13 mouse cellular contexts compared by ENCODE assay signal in the genomic region with DNA sequence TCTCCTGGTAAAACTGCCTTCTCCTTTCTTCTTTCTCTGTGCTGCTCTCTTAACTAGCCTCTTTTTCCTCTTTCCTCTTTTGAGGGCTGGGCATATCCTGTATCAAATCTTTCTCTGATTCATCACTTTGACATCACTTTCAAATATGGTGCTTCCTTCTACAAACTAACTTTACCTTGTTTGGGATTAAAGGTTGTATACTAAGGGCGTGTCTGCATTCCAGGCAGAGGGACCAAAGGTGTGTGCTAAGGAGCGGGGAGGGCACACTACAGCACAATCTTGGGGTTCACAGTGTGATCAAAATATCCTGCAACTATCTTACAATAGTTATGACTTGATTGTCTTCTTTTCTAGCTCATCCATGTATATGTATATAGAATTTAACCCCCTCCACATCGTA. TPM values are rescaled to one million over a fixed set of nuclear protein-coding genes. Genes with fewer than 3 reads are reported as not detected.
DNase-seq lines count a peak whose midpoint lies in the region; ATAC-seq and TF ChIP-seq lines count a peak whose summit lies in the region.
"Had no signal": no experiment of that assay in that cellular context is flagged by ENCODE, and none has a peak within 500 bp of the region (broad histone marks: within the 10 kb centered on the region; RNA-seq: fewer than 3 reads in every experiment).

No protein-coding gene starts in this region.

- intact Hi-C loops in heart, postnatal 36 days (cut with DNase I): loop anchor here (10.0 kb wide), 2 partner anchors 279 to 1101 kb away; partner anchors contain the start of gene Dimt1

- H3K36me3 ChIP-seq in heart, embryonic 14.5 days (ENCODE audit: control insufficient read depth, insufficient read depth, low read length): peaks cover 30% of the 10 kb centered on the region
- H3K36me3 ChIP-seq in megakaryocyte, embryonic 14.5 days (replicated peaks; ENCODE audit: low read length): peaks cover 42% of the 10 kb centered on the region
- peaks cover 5% of the 10 kb centered on the region for H3K36me3 ChIP-seq in intestine, postnatal 0 days (ENCODE audit: control insufficient read depth, insufficient read depth)
- H3K36me3 ChIP-seq in stomach, embryonic 16.5 days (ENCODE audit: control insufficient read depth, insufficient read depth, low read length): peaks cover 3% of the 10 kb centered on the region; the same call in 1 of the 2 replicates

- no peaks in the 10 kb centered on the region for H3K27me3 ChIP-seq in heart, embryonic 14.5 days (ENCODE audit: control insufficient read depth, insufficient read depth, low read length)
- no peaks in the 10 kb centered on the region for H3K27me3 ChIP-seq in megakaryocyte, embryonic 14.5 days (replicated peaks)
- H3K27me3 ChIP-seq in intestine, postnatal 0 days (replicated peaks; ENCODE audit: control insufficient read depth, insufficient read depth, low read length): no peaks in the 10 kb centered on the region
- no peaks in the 10 kb centered on the region for H3K27me3 ChIP-seq in stomach, embryonic 16.5 days (ENCODE audit: control insufficient read depth, insufficient read depth, low read length)
- H3K27me3 ChIP-seq: forebrain, embryonic 15.5 days had no signal

- H3K9ac ChIP-seq in heart, embryonic 14.5 days (ENCODE audit: low read length): no peak overlapping the region
- no peak overlapping the region for H3K9ac ChIP-seq in intestine, postnatal 0 days (ENCODE audit: low read depth, low read length)
- H3K9ac ChIP-seq in stomach, embryonic 16.5 days (ENCODE audit: low read length): no peak overlapping the region
- H3K9ac ChIP-seq: forebrain, embryonic 15.5 days had no signal

- no peak for TF ChIP-seq CTCF in intestine, postnatal 0 days (IDR thresholded peaks at IDR 0.05; ENCODE audit: low read depth)

- ATAC-seq in heart, embryonic 14.5 days (ENCODE audit: insufficient number of reproducible peaks, insufficient read depth, low FRiP score, low read depth): no peak
- ATAC-seq in megakaryocyte, adult 5-6 weeks (ENCODE audit: poor library complexity, severe bottlenecking): no peak
- peak; percentile 63 for ATAC-seq in intestine, postnatal 0 days
- ATAC-seq in stomach, embryonic 16.5 days (ENCODE audit: insufficient read depth, low FRiP score): no peak
- ATAC-seq: forebrain, embryonic 15.5 days; Patski had no signal

- no peak overlapping the region for H3K27ac ChIP-seq in heart, embryonic 14.5 days (replicated peaks in 1 of 2; ENCODE audit: control insufficient read depth in 1 of 2, insufficient read depth in 1 of 2, low read depth in 2 of 2, low read length in 2 of 2)
- no peak overlapping the region for H3K27ac ChIP-seq in intestine, postnatal 0 days (ENCODE audit: low read depth, low read length)
- H3K27ac ChIP-seq in stomach, embryonic 16.5 days (ENCODE audit: low read length): peak overlapping the region; percentile 69
- H3K27ac ChIP-seq: macrophage had no signal

- 94% methylated on average over 3 of the region's 3 CpGs for WGBS in heart, embryonic 14.5 days
- 59% methylated on average over 3 of the region's 3 CpGs for WGBS in intestine, postnatal 0 days
- WGBS in stomach, embryonic 16.5 days: 71% methylated on average over 3 of the region's 3 CpGs

- DNase-seq in heart, postnatal 36 days: no peak
- DNase-seq in yolk sac, embryonic 10.5 days (ENCODE audit: low spot score): no peak
- no peak for DNase-seq in lung, postnatal 14 days
- DNase-seq: cerebellum, postnatal 14 days; gastrocnemius, postnatal 10 days had no signal

- peak overlapping the region; percentile 19 for H3K4me2 ChIP-seq in heart, embryonic 14.5 days (ENCODE audit: low read length)
- peak overlapping the region; percentile 90; the same call in 1 of the 2 replicates for H3K4me2 ChIP-seq in intestine, postnatal 0 days (replicated peaks; ENCODE audit: low read depth)
- H3K4me2 ChIP-seq in stomach, embryonic 16.5 days (ENCODE audit: low read depth, low read length): peak overlapping the region; percentile 43
- H3K4me2 ChIP-seq: forebrain, embryonic 15.5 days had no signal

- H3K4me1 ChIP-seq in heart, embryonic 14.5 days (ENCODE audit: control insufficient read depth in 2 of 2, insufficient read depth in 2 of 2, low read length in 2 of 2): peaks cover 5 to 17% of the 10 kb centered on the region in 2 experiments; a peak in 3 of 4 replicates
- H3K4me1 ChIP-seq in megakaryocyte, embryonic 14.5 days: peaks cover 36% of the 10 kb centered on the region
- no peaks in the 10 kb centered on the region for H3K4me1 ChIP-seq in intestine, postnatal 0 days (replicated peaks; ENCODE audit: control insufficient read depth, insufficient read depth, low read length)
- peaks cover 23% of the 10 kb centered on the region for H3K4me1 ChIP-seq in stomach, embryonic 16.5 days (ENCODE audit: control insufficient read depth, insufficient read depth, low read length)

- H3K9me3 ChIP-seq in heart, embryonic 14.5 days (ENCODE audit: control insufficient read depth, low read length): no peaks in the 10 kb centered on the region
- H3K9me3 ChIP-seq in megakaryocyte, embryonic 14.5 days: no peaks in the 10 kb centered on the region
- H3K9me3 ChIP-seq in intestine, postnatal 0 days (ENCODE audit: control insufficient read depth): no peaks in the 10 kb centered on the region
- no peaks in the 10 kb centered on the region for H3K9me3 ChIP-seq in stomach, embryonic 16.5 days (replicated peaks; ENCODE audit: control insufficient read depth, low read length)
- H3K9me3 ChIP-seq: forebrain, embryonic 15.5 days had no signal

- no peak overlapping the region for H3K4me3 ChIP-seq in heart, embryonic 14.5 days (ENCODE audit: control insufficient read depth in 1 of 2, insufficient read depth in 1 of 2, low read depth in 1 of 2, low read length in 2 of 2)
- H3K4me3 ChIP-seq in megakaryocyte, embryonic 14.5 days (replicated peaks): peak overlapping the region; percentile 54
- no peak overlapping the region for H3K4me3 ChIP-seq in intestine, postnatal 0 days (ENCODE audit: low read depth, low read length)
- H3K4me3 ChIP-seq in stomach, embryonic 16.5 days (replicated peaks; ENCODE audit: low read length): peak overlapping the region; percentile 21
- H3K4me3 ChIP-seq: forebrain, embryonic 15.5 days had no signal

RNA-seq across cellular contexts. Expression of gene Smim15, which starts 1.8 kb away (rescaled TPM):
- 26.8 and 32.2 TPM in 2 replicates for polyA plus RNA-seq in heart, embryonic 14.5 days (2014; fragmentation: Nextera tagmentation; extraction: Ambion mirVana)
- 10 to 100 TPM; 21.0 to 21.6 TPM for total RNA-seq in heart, postnatal 36 days (2021)
- polyA plus RNA-seq in megakaryocyte, embryonic 14.5 days (2012; ENCODE audit: insufficient read depth, low replicate concordance): 1.1 and 7.4 TPM in 2 replicates
- total RNA-seq in megakaryocyte, adult 5-6 weeks (2015): 72.6 and 76.1 TPM in 2 replicates
- total RNA-seq in megakaryocyte, adult 5-6 weeks (2017): 162 and 166 TPM in 2 replicates
- 32.6 and 33.7 TPM in 2 replicates for polyA plus RNA-seq in intestine, postnatal 0 days (2015; fragmentation: Nextera tagmentation; extraction: Ambion mirVana)
- polyA plus RNA-seq in stomach, embryonic 16.5 days (2015; fragmentation: Nextera tagmentation; extraction: Ambion mirVana): 64.4 and 69.3 TPM in 2 replicates

Comparison
In these comparisons a context has a peak if more than half of its experiments do, and no peak if none do; other contexts are left out.
1. H3K4me2 ChIP-seq: peak in every context shown above with its lines; median percentile 90 in intestine, postnatal 0 days; 43 in stomach, embryonic 16.5 days; 19 in heart, embryonic 14.5 days.
2. H3K4me3 ChIP-seq: peak in megakaryocyte, embryonic 14.5 days (single experiment) and stomach, embryonic 16.5 days (single experiment); none in heart, embryonic 14.5 days (0 of 2) and intestine, postnatal 0 days (single experiment).